Mouse (Mus musculus) left cerebral cortex, adult 11 months (tissue): ENCODE measurements at regions not wholly inside any gene's neighbourhood (a gene's known extent, or its start where the extent isn't known, plus 50 kb on each side); places are given as distances from the start of the nearest gene placed in this dataset.
"Not testable (repeated sequence)": the region's sequence is repeated elsewhere in the genome, so short reads cannot be mapped to it uniquely, and the experiment has no call there.

ENCODE experiments used
- DNase-seq: peaks from one replicate; pipeline ENCODE4 v3.0.0; 2022; ENCODE audit warnings: low spot score

- DNase-seq, result no peak
These were observed 1984.0 kb downstream of the 4930444P10Rik start for GRCm38 (mm10) chr1:14109190-14109482.

GRCm38 (mm10) chr1:14108450-14109189 is 1984.5 kb downstream of the 4930444P10Rik start:
- no peak for DNase-seq

GRCm38 (mm10) chr1:14105521-14105920 is 1987.6 kb downstream of the 4930444P10Rik start:
- DNase-seq, result not testable (repeated sequence)

GRCm38 (mm10) chr1:14104529-14104928 is 1988.6 kb downstream of the 4930444P10Rik start:
- no peak for DNase-seq

GRCm38 (mm10) chr1:14099031-14099430 is 1994.1 kb downstream of the 4930444P10Rik start:
- no peak for DNase-seq

- no peak for DNase-seq
These were observed 1995.4 kb downstream of the 4930444P10Rik start for GRCm38 (mm10) chr1:14097567-14098228.

- no peak for DNase-seq
These were observed 2028.3 kb downstream of the 4930444P10Rik start for GRCm38 (mm10) chr1:14064856-14065255.

GRCm38 (mm10) chr1:14036163-14036562 is 2057.0 kb downstream of the 4930444P10Rik start:
- no peak for DNase-seq

- no peak for DNase-seq
These were observed 2081.6 kb downstream of the 4930444P10Rik start for GRCm38 (mm10) chr1:14011484-14011883.

- no peak for DNase-seq
These were observed 2082.3 kb downstream of the 4930444P10Rik start for GRCm38 (mm10) chr1:14010789-14011188.

GRCm38 (mm10) chr1:14002550-14002949 is 2090.6 kb downstream of the 4930444P10Rik start:
- no peak for DNase-seq

GRCm38 (mm10) chr1:14001431-14001830 is 2091.7 kb downstream of the 4930444P10Rik start:
- no peak for DNase-seq

GRCm38 (mm10) chr1:14000605-14001395 is 2092.3 kb downstream of the 4930444P10Rik start:
- DNase-seq, result no peak

- DNase-seq, result no peak
These were observed 2094.9 kb downstream of the 4930444P10Rik start for GRCm38 (mm10) chr1:13998178-13998708.

GRCm38 (mm10) chr1:13993825-13994509 is 2099.2 kb downstream of the 4930444P10Rik start:
- no peak for DNase-seq

- no peak for DNase-seq
These were observed 2100.1 kb downstream of the 4930444P10Rik start for GRCm38 (mm10) chr1:13992978-13993377.

- DNase-seq, result no peak
These were observed 2103.8 kb downstream of the 4930444P10Rik start for GRCm38 (mm10) chr1:13989360-13989759.

- DNase-seq, result no peak
These were observed 2108.3 kb downstream of the 4930444P10Rik start for GRCm38 (mm10) chr1:13984833-13985232.

- DNase-seq, result no peak
These were observed 2112.9 kb downstream of the 4930444P10Rik start for GRCm38 (mm10) chr1:13980273-13980672.

GRCm38 (mm10) chr1:13978640-13979039 is 2114.5 kb downstream of the 4930444P10Rik start:
- DNase-seq, result no peak

- no peak for DNase-seq
These were observed 2115.9 kb downstream of the 4930444P10Rik start for GRCm38 (mm10) chr1:13977207-13977606.

- no peak for DNase-seq
These were observed 2143.9 kb downstream of the 4930444P10Rik start for GRCm38 (mm10) chr1:13949241-13949640.
